Mouse (Mus musculus) G1E (cell line): ENCODE measurements around the gene Kcnk6.

Experiments used
- CTCF ChIP-seq: IDR thresholded peaks from 2 replicates; pipeline ENCODE4 v1.5.1; 2012; ENCODE audit warnings: low read depth, low read length, inconsistent platforms, mixed read lengths
- GATA1 ChIP-seq: IDR thresholded peaks from 2 replicates; pipeline ENCODE4 v1.6.1; 2012; ENCODE audit warnings: borderline replicate concordance, low read length, inconsistent platforms, mixed read lengths
- TAL1 ChIP-seq: conservative IDR thresholded peaks from 2 replicates; pipeline ENCODE4 v1.6.1; 2012; ENCODE audit warnings: low read depth, low read length, inconsistent platforms, mixed read lengths

DNA sequence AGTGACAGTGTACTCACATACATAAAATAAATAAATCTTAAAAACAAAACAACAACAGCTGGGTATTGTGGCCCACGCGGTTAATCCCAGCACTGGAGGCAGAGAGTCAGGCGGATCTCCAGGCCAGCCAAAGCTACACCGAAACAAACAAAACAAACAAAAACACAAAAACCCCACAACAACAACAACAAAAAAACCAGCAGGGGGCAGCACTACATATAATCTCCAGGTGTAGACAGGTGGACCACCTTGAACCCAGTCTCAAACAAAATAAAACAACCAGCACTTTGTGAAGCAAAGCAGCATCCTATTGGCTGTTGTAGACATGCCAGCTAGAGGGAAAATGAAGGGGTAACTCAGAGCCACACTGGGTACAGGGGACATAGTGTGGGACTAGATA, 54.2 kb downstream of the Kcnk6 start:
- TF ChIP-seq CTCF (no peak), GATA1 (no peak), TAL1 (no peak)
